Mouse (Mus musculus): ENCODE measurements around the gene Tmc7.
A peak's percentile ranks its signal among the peaks of the same experiment; 100 is the strongest.

The Tmc7 gene

GRCm38 (mm10) chr7:118584257-118584907 lies at the start of gene Tmc7:
TSS of gene Tmc7 (minus strand) at chr7:118584736.
- DNase-seq (ENCODE audit: low spot score in 2 of 2), result peak; percentile 53 to 74

GRCm38 (mm10) chr7:118633951-118634350 lies 49.4 kb upstream of the Tmc7 start:
- DNase-seq (ENCODE audit: low spot score in 2 of 2), result no peak

- no peak for DNase-seq (ENCODE audit: low spot score in 2 of 2)
These were observed 48.6 kb upstream of the Tmc7 start for GRCm38 (mm10) chr7:118633094-118633493.

GRCm38 (mm10) chr7:118627550-118628298 lies 43.2 kb upstream of the Tmc7 start:
- DNase-seq (ENCODE audit: low spot score in 2 of 2), result no peak

GRCm38 (mm10) chr7:118621094-118621493 lies 36.6 kb upstream of the Tmc7 start:
- DNase-seq (ENCODE audit: low spot score in 2 of 2), result no peak

GRCm38 (mm10) chr7:118620243-118620906 lies 35.8 kb upstream of the Tmc7 start:
- no peak for DNase-seq (ENCODE audit: low spot score in 2 of 2)

GRCm38 (mm10) chr7:118618104-118618503 lies 33.6 kb upstream of the Tmc7 start:
- no peak for DNase-seq (ENCODE audit: low spot score in 2 of 2)

GRCm38 (mm10) chr7:118614076-118614475 lies 29.5 kb upstream of the Tmc7 start:
- DNase-seq (ENCODE audit: low spot score in 2 of 2), result no peak

GRCm38 (mm10) chr7:118611933-118612332 lies 27.4 kb upstream of the Tmc7 start:
- DNase-seq (ENCODE audit: low spot score in 2 of 2), result no peak

- DNase-seq (ENCODE audit: low spot score in 2 of 2), result no peak
These were observed 26.7 kb upstream of the Tmc7 start for GRCm38 (mm10) chr7:118611185-118611749.

- no peak for DNase-seq (ENCODE audit: low spot score in 2 of 2)
These were observed 26.2 kb upstream of the Tmc7 start for GRCm38 (mm10) chr7:118610721-118611120.

GRCm38 (mm10) chr7:118609815-118610214 lies 25.3 kb upstream of the Tmc7 start:
- DNase-seq (ENCODE audit: low spot score in 2 of 2), result no peak

GRCm38 (mm10) chr7:118604842-118605241 lies 20.3 kb upstream of the Tmc7 start:
- DNase-seq (ENCODE audit: low spot score in 2 of 2), result no peak

GRCm38 (mm10) chr7:118599954-118600631 lies 15.6 kb upstream of the Tmc7 start:
- no peak for DNase-seq (ENCODE audit: low spot score in 2 of 2)

- no peak for DNase-seq (ENCODE audit: low spot score in 2 of 2)
These were observed 12.7 kb upstream of the Tmc7 start, which contains the start of gene Tmc5 for GRCm38 (mm10) chr7:118597201-118597600. TSS of gene Tmc5 (plus strand) at chr7:118597297.

- no peak for DNase-seq (ENCODE audit: low spot score in 2 of 2)
These were observed 11.7 kb upstream of the Tmc7 start for GRCm38 (mm10) chr7:118596271-118596670.

- DNase-seq (ENCODE audit: low spot score in 2 of 2), result peak; percentile 88 to 93
These were observed 10.7 kb upstream of the Tmc7 start for GRCm38 (mm10) chr7:118595228-118595627.

- DNase-seq (ENCODE audit: low spot score in 2 of 2), result no peak
These were observed 10.1 kb upstream of the Tmc7 start for GRCm38 (mm10) chr7:118594611-118595010.

- no peak for DNase-seq (ENCODE audit: low spot score in 2 of 2)
These were observed 9.3 kb upstream of the Tmc7 start for GRCm38 (mm10) chr7:118593567-118594407.

GRCm38 (mm10) chr7:118592146-118592545 lies 7.6 kb upstream of the Tmc7 start:
- no peak for DNase-seq (ENCODE audit: low spot score in 2 of 2)
